Mouse (Mus musculus) fibroblast of lung, adult 2 months (primary cell): ENCODE results near the gene Gpam.

Experiments
- DNase-seq: peaks from one replicate; pipeline ENCODE4 v3.0.0-alpha.2; 2011; ENCODE audit warnings: low read depth

Gpam gene

DNA sequence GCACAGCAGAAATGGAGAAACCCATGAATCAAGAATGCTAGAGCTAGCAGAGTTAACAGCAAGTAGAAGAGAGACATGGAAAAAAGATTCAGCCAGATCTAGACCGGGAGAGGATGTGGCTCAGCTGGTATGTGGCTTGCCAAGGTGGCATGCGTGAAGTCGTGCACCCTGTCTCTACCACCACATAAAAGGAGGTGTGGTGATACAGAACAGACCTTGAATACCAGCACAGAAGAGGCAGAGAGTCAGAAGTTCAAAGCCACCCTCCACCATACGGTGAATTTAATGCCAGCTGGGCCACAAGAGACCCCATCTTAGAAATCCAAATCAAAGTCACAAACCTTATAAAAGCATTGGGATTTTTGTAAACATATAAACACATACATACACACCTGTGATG, 25.4 kb downstream of the Gpam start:
- no peak for DNase-seq

GRCm38 (mm10) chr19:55100227-55101140, 26.6 kb downstream of the Gpam start:
- no peak for DNase-seq

- DNase-seq, result peak; percentile 73
Measured at GRCm38 (mm10) chr19:55099184-55100160, 27.6 kb downstream of the Gpam start.

GRCm38 (mm10) chr19:55098409-55099183, 28.4 kb downstream of the Gpam start:
- no peak for DNase-seq

GRCm38 (mm10) chr19:55097396-55097967, 29.6 kb downstream of the Gpam start:
- no peak for DNase-seq

DNA sequence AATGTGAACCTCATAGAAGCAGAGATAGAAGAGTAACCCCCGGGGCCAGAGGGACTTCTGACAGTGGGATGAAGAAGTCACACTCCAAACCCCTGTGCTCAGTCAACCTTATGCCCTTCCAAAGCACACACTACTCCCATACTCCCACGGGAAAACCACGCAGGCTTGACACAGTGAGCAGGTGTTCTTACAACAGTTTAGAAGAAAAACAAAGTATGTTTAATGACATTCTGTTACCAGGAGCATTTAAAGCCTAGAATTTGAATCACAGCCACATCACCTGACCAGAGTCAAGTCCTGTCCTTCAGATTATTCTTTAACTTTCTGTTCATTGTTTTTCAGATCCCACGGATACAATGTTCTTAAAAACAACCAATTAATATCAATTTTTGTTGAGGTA, 30.4 kb downstream of the Gpam start:
- no peak for DNase-seq

- DNase-seq, result no peak
Measured at GRCm38 (mm10) chr19:55095547-55095946, 31.5 kb downstream of the Gpam start.

- no peak for DNase-seq
Measured at GRCm38 (mm10) chr19:55091602-55092413, 35.2 kb downstream of the Gpam start.

DNA sequence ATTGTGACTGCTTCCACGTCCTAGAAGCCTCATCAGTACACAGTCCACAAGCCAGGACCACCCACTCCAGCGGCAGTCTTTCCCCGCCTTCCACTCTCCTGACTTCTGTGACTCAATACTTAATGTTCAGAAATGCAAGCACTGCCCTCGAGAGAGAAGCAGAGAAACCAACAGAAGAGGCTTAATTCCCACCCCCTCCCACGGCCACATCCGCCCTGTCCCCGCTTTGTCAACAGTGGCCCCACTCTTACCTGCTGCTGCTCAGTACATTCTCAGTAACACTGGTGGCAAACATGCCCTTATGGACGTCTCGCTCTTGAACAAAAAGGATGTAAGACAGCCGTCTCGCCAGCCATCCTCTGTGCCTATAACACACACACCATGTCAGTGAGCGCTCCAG, 36.2 kb downstream of the Gpam start:
- no peak for DNase-seq

- DNase-seq, result no peak
Measured at GRCm38 (mm10) chr19:55090142-55090541, 36.9 kb downstream of the Gpam start.

DNA sequence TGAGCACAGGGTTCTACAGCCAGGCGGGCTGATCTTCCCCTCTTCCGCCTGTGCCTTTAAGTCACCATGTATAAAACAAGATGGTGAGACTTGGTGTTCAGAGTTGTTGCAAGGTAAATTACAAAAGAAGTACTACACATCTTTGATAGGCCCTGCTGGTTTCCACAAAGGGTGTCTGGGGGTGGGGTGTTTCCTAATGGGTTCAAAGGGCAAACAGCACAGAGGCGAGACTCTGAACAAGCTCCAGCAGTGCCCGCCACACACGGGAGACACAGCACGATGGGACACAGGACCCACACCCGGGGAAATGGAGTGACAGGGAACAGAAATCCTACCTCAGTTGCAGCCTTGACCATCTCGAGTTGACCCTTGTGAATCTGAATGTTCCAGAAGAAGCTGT, 39.3 kb downstream of the Gpam start:
- no peak for DNase-seq

DNA sequence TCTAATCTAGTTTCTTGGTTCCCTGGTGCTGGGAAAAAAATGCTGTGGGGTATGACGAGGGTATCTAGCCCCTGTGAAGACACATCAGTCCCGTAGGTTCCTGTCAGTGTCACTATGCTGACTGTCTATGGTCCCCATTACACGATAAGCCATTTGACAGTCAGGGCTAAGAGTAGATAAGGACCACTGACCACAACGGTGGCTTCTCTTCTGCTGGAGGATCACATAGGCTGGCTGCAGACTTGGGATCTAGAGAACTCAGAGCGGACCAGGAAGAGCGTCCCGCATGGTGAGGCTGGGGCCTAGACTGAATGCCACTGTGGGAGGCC, 41.2 kb downstream of the Gpam start:
- DNase-seq, result no peak

GRCm38 (mm10) chr19:55084971-55085856, 41.8 kb downstream of the Gpam start:
- no peak for DNase-seq

- DNase-seq, result no peak
Measured at GRCm38 (mm10) chr19:55076822-55077221, 50.2 kb downstream of the Gpam start.

GRCm38 (mm10) chr19:55073004-55073403, 54.0 kb downstream of the Gpam start:
- no peak for DNase-seq

GRCm38 (mm10) chr19:55069054-55069453, 58.0 kb downstream of the Gpam start:
- no peak for DNase-seq

GRCm38 (mm10) chr19:55063272-55063671, 63.8 kb downstream of the Gpam start:
- DNase-seq, result no peak

- DNase-seq, result no peak
Measured at GRCm38 (mm10) chr19:55062501-55062900, 64.5 kb downstream of the Gpam start.

DNA sequence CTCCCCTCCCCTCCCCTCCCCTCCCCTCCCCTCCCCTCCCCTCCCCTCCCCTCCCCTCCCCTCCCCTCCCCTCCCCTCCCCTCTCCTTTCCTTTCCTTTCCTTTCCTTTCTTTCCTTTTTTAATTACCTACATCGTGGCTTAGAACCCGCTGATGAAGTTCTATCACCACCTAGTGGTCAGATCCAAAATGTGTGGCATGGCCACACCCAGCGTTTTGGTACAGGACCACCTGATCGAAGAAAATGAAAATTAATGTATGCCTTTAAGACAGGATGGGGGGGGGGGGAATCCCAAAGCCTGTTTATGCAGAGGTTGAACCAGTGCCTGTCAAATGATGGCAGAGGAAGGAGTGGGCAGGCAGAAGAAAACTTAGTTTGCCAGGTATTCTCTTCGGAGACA, 65.1 kb downstream of the Gpam start:
- peak; percentile 15 for DNase-seq

GRCm38 (mm10) chr19:55061447-55061901, 65.6 kb downstream of the Gpam start:
- DNase-seq, result no peak
